Mouse (Mus musculus): ENCODE measurements at regions not wholly inside any gene's neighbourhood (a gene's known extent, or its start where the extent isn't known, plus 50 kb on each side); places are given as distances from the start of the nearest gene placed in this dataset.

DNA sequence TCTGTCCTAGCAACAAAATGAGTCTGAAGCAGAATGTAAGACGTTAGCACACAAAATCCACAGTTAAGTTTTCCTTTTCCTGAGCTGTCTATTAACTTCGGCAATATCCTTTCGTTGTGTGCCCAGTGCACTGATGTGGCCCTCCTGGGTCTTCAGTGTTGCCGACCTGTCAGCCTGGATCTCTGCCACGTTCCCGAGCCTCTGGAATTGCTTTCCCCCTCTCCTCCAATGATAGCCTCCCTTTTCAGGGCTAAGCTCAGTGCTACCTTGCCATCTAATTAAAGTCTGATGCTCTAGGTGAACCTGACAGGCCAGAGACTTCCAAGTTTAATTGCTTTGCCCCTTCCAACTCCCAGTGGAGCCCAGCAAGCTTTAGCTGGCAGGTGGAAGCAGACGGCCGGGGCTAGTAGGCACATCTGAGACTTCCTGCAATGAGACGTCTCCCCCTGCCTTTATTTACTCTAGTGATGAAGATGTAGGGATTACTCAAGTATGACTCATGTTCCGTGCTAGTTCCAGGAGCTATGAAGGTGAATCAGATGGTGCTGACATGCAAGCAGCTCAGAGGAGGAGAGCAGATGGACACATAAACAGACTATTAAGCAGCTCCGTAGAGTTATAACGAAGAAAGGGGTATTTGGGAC lies 894.3 kb upstream of the Car8 start:
- DNase-seq: no peak

GRCm38 (mm10) chr4:9132356-9132755 lies 893.5 kb upstream of the Car8 start:
- no peak for DNase-seq

- no peak for DNase-seq
Measured at GRCm38 (mm10) chr4:9131610-9132009, 892.8 kb upstream of the Car8 start.

DNA sequence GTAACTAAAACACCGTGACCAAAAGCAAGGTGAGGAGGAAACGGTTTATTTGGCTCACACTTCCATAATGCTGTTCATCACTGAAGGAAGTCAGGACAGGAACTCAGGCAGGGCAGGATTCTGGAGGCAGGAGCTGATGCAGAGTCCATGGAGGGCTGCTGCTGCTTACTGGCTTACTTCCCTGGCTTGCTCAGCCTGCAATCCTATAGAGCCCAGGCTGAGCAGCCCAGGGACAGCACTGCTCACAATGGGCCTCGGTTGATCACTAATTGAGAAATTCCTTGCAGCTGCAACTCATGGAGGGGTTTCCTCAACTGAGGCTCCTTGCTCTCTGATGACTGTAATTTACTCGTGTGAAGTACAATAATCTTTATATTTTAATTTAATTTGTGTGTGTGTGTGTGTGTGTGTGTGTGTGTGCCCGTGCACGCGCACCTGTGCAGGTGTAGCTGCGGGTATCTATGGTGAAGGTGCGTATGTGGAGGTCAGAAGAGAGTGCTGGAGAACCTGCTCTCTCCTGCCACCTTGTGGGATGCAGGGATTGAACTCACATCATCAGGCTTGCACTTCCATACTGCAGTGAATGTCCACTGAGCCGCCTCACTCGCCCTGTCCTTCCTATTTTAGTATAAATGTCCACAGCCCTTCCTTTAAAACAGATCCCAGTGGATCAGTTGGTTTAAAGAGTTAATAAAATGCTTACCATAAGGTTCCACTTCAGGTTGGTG lies 886.6 kb upstream of the Car8 start:
- peak in 1 of 2 experiments; percentile 25 for DNase-seq

DNA sequence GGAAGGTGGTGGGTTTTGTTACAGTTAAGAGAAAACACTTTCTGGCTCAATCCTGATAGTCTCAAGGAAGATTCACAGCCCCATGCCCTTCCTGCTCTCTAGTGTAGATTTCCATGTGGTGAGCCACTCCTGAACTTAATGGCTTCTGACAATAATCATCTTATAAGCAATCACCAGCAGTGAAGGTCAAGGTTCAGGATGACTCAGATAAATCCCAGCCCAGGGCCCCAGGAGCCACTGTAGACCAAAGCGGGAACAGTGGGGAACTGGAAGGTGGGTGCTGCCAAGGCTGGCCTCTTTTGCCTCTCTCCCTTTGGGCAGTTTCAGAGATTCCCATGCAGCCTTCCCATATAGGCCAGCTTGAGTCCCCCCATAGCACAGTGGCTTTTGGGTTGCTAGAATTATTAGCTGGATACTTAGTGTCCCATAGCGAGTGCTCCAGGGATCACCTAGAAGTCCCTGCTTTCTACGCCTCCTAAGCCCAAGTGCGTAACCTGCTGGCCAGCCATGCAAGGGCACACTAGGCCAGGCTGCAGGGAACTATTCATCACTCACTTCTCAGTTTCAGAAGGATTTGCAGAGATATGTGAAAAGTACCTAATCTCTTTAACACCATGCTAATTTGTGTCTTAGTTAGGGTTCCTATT lies 885.9 kb upstream of the Car8 start:
- DNase-seq: peak; percentile 27 to 36

DNA sequence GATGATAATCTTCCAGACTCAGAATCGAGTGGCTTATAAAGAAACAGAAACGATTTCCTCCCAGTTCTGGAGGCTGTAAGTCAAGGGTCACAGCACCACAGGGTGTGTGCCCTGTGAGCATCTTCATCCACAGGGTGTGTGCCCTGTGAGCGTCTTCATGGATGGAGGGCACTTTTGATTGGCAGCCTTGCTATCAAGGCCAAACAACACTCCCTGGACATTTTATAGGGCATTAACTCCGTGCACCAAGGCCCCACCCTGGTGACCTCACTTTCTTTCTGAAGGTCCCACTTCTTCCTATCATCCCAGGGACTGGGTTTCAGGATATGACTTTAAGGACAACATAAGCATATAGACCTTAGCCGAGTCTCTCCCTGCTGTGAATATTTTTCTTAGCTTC lies 885.3 kb upstream of the Car8 start:
- no peak for DNase-seq

- no peak for DNase-seq
Measured at GRCm38 (mm10) chr4:9123396-9124031, 884.7 kb upstream of the Car8 start.

DNA sequence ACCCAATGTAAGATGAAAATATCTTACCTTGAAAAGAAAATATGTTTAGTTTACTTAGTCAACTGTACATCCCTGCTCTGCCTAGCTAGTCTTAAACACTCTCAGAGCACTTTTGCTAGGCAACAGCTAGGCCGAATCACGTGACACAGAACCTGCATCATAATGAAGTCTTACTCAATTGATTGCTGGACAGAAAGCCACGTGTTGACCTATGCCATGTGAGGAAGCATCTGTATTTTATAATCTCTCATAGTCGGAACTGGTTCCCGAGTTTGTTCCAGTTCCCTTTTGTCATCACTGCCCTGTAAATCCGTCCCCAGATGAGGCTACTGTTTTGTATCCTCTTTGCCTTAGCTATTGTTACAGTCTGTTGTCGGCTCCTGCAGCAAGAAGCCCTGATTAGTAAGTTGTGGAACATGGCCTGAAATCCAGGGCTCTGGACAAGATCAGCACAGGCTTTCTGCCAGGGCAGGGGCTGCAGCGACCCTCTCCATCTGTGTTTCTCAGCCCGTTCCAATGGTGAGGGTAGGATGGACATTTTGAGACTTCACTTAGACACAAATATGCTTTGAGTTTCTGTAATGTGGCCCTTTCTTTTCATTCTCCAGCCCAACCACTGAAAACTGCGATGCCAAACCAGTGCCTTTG lies 883.9 kb upstream of the Car8 start:
- DNase-seq: no peak

DNA sequence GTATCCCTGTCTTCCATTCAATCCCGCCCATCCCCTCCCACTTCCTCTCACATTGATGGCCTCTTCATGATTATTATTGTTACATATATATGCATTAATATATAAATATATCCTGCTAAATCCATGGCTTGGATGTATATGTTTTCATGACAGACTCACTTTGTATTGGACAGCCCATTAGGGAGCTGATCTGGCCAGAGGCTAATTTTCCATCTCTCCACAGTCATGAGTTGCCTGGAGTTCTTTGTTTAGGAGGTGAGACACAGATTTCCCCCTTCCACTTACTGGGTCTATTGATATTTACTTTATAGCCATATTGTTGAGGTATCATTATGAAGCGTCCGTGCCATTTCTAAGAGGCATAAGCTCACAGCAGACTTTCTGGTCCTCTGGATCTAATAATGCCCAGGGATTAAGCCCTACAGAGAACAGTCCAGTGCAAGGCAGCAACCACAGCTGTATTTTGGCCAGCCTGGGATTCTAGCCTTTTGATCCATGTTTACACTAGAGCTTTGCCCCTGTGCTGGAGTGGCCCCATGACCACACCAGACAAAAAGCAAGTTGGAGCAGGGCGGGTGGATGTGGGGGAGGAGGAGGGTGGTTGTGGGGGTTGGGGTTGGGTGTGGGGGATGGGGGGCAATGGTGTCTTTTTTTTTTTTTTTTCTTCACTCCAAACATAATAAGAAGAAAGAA lies 878.3 kb upstream of the Car8 start:
- DNase-seq: no peak

DNA sequence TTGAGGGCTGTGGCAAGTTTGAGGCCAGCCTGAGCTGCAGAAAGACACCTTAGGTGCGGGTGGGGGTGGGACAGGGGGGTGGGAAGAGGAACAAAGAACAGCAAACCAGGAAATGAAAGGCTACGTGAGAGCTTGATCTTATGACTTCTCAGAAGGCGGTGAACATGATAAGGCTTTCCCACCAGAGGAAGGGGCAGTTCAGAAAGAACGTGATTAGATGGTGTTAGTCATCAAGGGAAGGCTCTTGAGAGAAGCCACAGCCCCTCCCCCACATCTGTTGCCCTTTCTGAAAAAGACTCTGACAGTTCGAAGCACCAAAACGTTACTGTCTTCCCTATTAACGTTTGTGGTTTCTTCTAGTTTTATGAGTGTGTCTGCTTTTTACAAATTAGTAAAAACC lies 877.0 kb upstream of the Car8 start:
- DNase-seq: no peak

DNA sequence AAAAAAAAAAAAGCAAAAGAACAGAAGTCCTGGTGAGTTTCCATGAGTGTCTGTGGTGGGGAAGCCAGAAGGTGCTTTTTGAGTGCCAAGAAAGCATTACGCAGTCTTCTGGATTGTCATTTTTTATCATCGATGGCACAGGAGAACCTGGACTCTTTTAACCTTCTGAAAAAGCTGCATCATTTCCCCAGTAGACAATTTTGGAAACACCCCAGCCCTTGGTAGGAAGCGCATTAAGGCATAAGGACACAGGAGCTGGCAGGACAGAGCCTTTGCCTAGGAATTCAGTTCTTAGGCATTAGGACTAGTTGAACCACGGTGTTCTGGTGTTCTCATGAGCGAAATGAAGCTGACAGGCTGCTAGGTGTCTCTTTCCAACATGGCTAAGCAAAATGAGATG lies 875.1 kb upstream of the Car8 start:
- no peak for DNase-seq

GRCm38 (mm10) chr4:9110355-9110754 lies 871.5 kb upstream of the Car8 start:
- peak; percentile 33 to 41 for DNase-seq

GRCm38 (mm10) chr4:9107295-9107694 lies 868.5 kb upstream of the Car8 start:
- DNase-seq: no peak

GRCm38 (mm10) chr4:9106778-9107177 lies 867.9 kb upstream of the Car8 start:
- no peak for DNase-seq

DNA sequence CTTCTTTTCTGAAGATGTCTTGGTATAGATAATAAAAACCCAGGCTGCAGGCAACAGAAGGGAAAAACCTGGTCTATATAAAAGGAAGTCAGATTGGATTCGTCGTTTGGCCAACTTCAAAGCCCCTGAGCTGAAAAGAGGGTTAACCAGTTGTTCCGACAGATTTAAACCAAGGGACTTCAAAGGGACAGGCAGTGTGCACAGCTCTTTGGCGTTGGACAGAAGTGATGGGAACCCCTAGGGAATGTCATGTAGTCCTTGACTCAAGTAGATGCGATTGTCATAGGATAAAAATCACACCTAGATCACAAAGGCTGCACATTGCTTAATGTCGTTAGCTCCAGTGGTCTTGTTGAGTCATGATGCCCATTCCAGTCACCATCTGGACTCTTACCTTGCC lies 865.8 kb upstream of the Car8 start:
- DNase-seq: no peak

DNA sequence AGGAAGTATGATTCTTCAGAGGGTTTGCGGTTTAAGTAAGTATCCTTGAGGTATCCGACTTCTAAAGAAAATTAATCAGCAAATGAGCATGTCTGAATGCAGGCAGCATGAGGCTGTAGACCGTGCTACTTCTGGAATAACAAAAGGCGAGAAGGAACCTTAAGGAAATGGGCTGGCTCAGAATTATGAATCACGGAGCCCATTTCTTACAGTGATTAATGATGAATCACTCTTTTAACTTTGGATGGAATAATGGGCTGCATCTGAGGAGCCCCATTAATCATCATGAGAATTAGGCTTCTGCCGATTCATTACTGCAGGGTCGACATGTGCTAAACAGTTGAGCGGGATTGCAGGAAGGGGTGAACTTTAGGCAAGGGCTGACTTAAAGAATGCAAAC lies 865.1 kb upstream of the Car8 start:
- no peak for DNase-seq

- peak; percentile 89 to 91 for DNase-seq
Measured at GRCm38 (mm10) chr4:9096809-9097700, 858.2 kb upstream of the Car8 start.

- DNase-seq: no peak
Measured at GRCm38 (mm10) chr4:9096274-9096673, 857.4 kb upstream of the Car8 start.

DNA sequence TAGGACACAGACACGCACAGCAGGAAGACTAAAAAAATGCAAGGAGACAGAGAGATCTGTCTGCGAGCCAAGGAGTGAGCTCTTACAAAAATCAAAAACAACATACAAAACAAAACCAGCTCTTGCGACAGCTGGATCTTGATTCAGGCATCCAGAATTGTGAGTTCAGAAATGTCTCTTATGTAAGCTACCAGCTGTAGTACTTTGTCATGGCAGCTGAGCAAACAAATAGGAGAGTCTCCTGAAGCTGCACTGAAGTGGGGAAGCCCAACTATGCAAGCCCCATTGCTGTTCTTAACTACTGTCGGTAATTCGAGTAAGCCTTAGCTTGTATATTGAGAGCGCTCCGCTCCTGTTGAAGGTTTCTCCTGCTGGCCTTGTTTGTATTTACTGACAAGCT lies 856.8 kb upstream of the Car8 start:
- no peak for DNase-seq

DNA sequence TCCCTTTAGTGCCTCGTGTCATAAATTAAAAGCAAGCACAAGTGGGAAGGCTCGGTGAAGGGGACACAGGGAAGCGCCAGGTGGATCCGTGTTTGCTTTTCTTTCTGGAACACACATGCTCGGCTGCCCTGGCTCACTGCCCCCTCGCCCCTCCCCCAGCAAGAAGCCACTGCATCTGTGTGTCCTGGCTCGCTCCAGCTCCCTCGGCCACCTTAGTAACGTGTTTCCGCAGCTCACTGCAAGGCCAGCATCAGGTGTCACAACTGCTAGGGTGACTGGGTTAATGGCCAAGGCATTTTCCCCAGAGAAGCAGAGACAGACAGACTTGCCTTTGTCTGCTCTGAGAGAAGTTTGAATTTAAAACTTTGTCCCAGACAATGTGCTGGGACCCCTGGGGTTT lies 855.7 kb upstream of the Car8 start:
- DNase-seq: no peak

GRCm38 (mm10) chr4:9094076-9094475 lies 855.2 kb upstream of the Car8 start:
- no peak for DNase-seq
